Mouse (Mus musculus) limb, embryonic 12.5 days (tissue): ENCODE data around the gene Slc26a6. TPM values are rescaled to one million over a fixed set of nuclear protein-coding genes. Genes with fewer than 3 reads are reported as not detected.
A peak's percentile ranks its signal among the peaks of the same experiment; 100 is the strongest.

Experiments used
- ATAC-seq: fragments of 200-750 bp; cut with Nextera tagmentation; 2 replicates; pipeline ENCODE4 v1.8.0; 2017; ENCODE audit warnings: low read depth, moderate TSS enrichment; ENCODE audit not compliant: insufficient number of reproducible peaks, insufficient read depth, low FRiP score, low TSS enrichment
- H3K27ac ChIP-seq: fragments of 300-500 bp; sonication (generic); 2 replicates; pipeline ENCODE4 v1.5.1; 2016; ENCODE audit warnings: mild to moderate bottlenecking, moderate library complexity
- H3K27me3 ChIP-seq: fragments of 300-500 bp; sonication (generic); 2 replicates; pipeline ENCODE4 v1.6.1; 2016; ENCODE audit warnings: mild to moderate bottlenecking, moderate library complexity
- H3K36me3 ChIP-seq: fragments of 300-500 bp; sonication (generic); 2 replicates; pipeline ENCODE4 v1.6.1; 2016; ENCODE audit warnings: mild to moderate bottlenecking, moderate library complexity
- H3K4me1 ChIP-seq: fragments of 300-500 bp; sonication (generic); replicated peaks from 2 replicates; pipeline ENCODE4 v1.6.1; 2016
- H3K4me2 ChIP-seq: fragments of 300-500 bp; sonication (generic); 2 replicates; pipeline ENCODE4 v1.6.1; 2016; ENCODE audit warnings: mild to moderate bottlenecking, moderate library complexity
- H3K4me3 ChIP-seq: fragments of 300-500 bp; sonication (generic); replicated peaks from 2 replicates; pipeline ENCODE4 v1.5.1; 2016; ENCODE audit warnings: mild to moderate bottlenecking
- H3K9ac ChIP-seq: fragments of 300-500 bp; sonication (generic); replicated peaks from 2 replicates; pipeline ENCODE4 v1.6.1; 2016; ENCODE audit warnings: mild to moderate bottlenecking, moderate library complexity
- H3K9me3 ChIP-seq: fragments of 300-500 bp; sonication (generic); 2 replicates; pipeline ENCODE4 v1.6.1; 2016; ENCODE audit warnings: mild to moderate bottlenecking, moderate library complexity
- WGBS: fragments of 180-500 bp; shearing (Covaris S2); methylation state at CpG from one replicate; pipeline ENCODE4 v1.1.7; 2016; 5-methylcytosine and 5-hydroxymethylcytosine counted together
- polyA plus RNA-seq: library from polyadenylated mRNA; unstranded; fragments of >200 nt; fragmentation: Nextera tagmentation; extraction: Ambion mirVana; gene quantifications from 2 replicates; pipeline ENCODE4 v1.2.1, GENCODE M21; 2016

Slc26a6 gene
- polyA plus RNA-seq, 1 experiment from 2014 or later: 20.1 TPM

GRCm38 (mm10) chr9:108824144-108824685 is 28.9 kb upstream of the Slc26a6 start:
- Histone ChIP-seq H3K27me3 (peaks cover 75% of the 10 kb centered on the region), H3K4me2 (no peak overlapping the region), H3K27ac (no peak overlapping the region), H3K4me3 (no peak overlapping the region), H3K9ac (no peak overlapping the region), H3K4me1 (peaks cover 17% of the 10 kb centered on the region), H3K9me3 (no peaks in the 10 kb centered on the region), H3K36me3 (no peaks in the 10 kb centered on the region)
- 5% methylated on average over 25 of the region's 25 CpGs for WGBS
- ATAC-seq: no peak

- Histone ChIP-seq H3K4me3 (no peak overlapping the region), H3K4me2 (no peak overlapping the region), H3K27ac (no peak overlapping the region)
Measured at GRCm38 (mm10) chr9:108824755-108825413, 28.2 kb upstream of the Slc26a6 start.

GRCm38 (mm10) chr9:108825820-108826699 is 27.0 kb upstream of the Slc26a6 start, which contains the start of gene Celsr3:
Gene Celsr3 (plus strand): TSS chr9:108826320.
- Histone ChIP-seq H3K9me3 (no peaks in the 10 kb centered on the region), H3K27me3 (peaks cover 91% of the 10 kb centered on the region), H3K36me3 (no peaks in the 10 kb centered on the region), H3K9ac (no peak within 1 kb of the TSS), H3K4me2 (peak within 1 kb of the TSS; percentile 73), H3K27ac (no peak within 1 kb of the TSS), H3K4me1 (peaks cover 17% of the 10 kb centered on the region), H3K4me3 (peak within 1 kb of the TSS; percentile 45)
- 2% methylated on average over 63 of the region's 70 CpGs for WGBS
- ATAC-seq: 0 out of 2 replicates have a peak, but pooled peaks have one; percentile 27

More at GRCm38 (mm10) chr9:108824755-108825413, 28.2 kb upstream of the Slc26a6 start:
- under 1% methylated on average over 31 of the region's 31 CpGs for WGBS
- Histone ChIP-seq H3K9me3 (no peaks in the 10 kb centered on the region), H3K27me3 (peaks cover 81% of the 10 kb centered on the region), H3K9ac (no peak overlapping the region), H3K4me1 (peaks cover 17% of the 10 kb centered on the region), H3K36me3 (no peaks in the 10 kb centered on the region)
- no peak for ATAC-seq

DNA sequence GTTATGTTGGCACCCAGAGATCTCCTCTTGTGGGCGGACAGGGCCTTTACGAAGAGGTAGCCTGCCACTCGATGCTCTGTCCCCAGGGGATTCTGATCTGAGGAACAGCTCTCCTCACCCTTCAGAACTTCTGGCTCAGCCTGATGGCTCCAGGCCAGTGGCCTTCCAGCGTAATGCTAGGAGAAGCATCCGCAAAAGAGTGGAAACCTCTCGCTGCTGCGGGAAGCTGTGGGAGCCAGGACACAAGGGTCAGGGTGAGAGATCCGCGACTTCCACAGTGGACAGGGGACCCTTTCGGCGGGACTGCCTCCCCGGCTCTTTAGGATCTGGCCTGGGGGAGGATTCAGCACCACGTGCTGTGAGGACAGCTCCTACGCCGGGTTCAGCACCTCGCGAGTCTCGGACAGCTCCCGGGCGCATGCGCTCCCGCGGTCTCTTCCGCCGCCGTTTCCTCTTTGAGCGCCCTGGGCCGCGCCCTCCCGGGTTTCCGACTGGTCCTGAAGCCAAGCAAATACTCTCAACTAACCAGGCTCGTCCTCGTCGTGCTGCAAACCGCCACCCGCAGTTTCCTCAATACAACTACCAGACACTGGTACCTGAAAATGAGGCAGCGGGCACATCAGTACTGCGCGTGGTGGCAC is 26.3 kb upstream of the Slc26a6 start:
- H3K9me3 ChIP-seq: no peaks in the 10 kb centered on the region
- ATAC-seq: peak; percentile 24; the same call in 1 of the 2 replicates
- H3K36me3 ChIP-seq: no peaks in the 10 kb centered on the region
- peaks cover 22% of the 10 kb centered on the region for H3K4me1 ChIP-seq
- H3K9ac ChIP-seq: no peak overlapping the region
- peaks cover 97% of the 10 kb centered on the region for H3K27me3 ChIP-seq
- whole genome bisulfite sequencing: 2% methylated on average over 39 of the region's 39 CpGs
- peak overlapping the region; percentile 39 for H3K4me3 ChIP-seq
- no peak overlapping the region for H3K27ac ChIP-seq
- peak overlapping the region; percentile 64 for H3K4me2 ChIP-seq

DNA sequence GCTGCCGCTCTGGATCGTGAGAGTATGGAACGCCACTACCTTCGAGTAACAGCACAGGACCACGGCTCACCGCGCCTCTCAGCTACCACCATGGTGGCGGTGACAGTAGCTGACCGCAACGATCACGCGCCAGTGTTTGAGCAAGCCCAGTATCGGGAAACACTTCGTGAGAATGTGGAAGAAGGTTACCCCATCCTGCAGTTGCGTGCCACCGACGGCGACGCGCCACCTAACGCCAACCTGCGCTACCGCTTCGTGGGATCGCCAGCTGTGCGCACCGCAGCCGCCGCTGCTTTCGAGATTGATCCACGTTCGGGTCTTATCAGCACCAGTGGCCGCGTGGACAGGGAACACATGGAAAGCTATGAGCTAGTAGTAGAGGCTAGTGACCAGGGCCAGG is 25.6 kb upstream of the Slc26a6 start:
- H3K9ac ChIP-seq: no peak overlapping the region
- H3K4me3 ChIP-seq: peak overlapping the region; percentile 39
- no peaks in the 10 kb centered on the region for H3K9me3 ChIP-seq
- 15% methylated on average over 34 of the region's 34 CpGs for WGBS
- H3K36me3 ChIP-seq: no peaks in the 10 kb centered on the region
- peaks cover 99% of the 10 kb centered on the region for H3K27me3 ChIP-seq
- H3K27ac ChIP-seq: no peak overlapping the region
- ATAC-seq: peak; percentile 4; the same call in 1 of the 2 replicates
- peaks cover 27% of the 10 kb centered on the region for H3K4me1 ChIP-seq
- peak overlapping the region; percentile 64 for H3K4me2 ChIP-seq

GRCm38 (mm10) chr9:108827906-108828305 is 25.2 kb upstream of the Slc26a6 start:
- peak overlapping the region; percentile 64; the same call in 1 of the 2 replicates for H3K4me2 ChIP-seq
- no peak for ATAC-seq
- peaks cover 100% of the 10 kb centered on the region for H3K27me3 ChIP-seq
- H3K4me3 ChIP-seq: peak overlapping the region; percentile 39
- H3K27ac ChIP-seq: no peak overlapping the region
- H3K36me3 ChIP-seq: no peaks in the 10 kb centered on the region
- H3K4me1 ChIP-seq: peaks cover 27% of the 10 kb centered on the region
- WGBS: 63% methylated on average over 18 of the region's 18 CpGs
- H3K9me3 ChIP-seq: no peaks in the 10 kb centered on the region
- no peak overlapping the region for H3K9ac ChIP-seq

DNA sequence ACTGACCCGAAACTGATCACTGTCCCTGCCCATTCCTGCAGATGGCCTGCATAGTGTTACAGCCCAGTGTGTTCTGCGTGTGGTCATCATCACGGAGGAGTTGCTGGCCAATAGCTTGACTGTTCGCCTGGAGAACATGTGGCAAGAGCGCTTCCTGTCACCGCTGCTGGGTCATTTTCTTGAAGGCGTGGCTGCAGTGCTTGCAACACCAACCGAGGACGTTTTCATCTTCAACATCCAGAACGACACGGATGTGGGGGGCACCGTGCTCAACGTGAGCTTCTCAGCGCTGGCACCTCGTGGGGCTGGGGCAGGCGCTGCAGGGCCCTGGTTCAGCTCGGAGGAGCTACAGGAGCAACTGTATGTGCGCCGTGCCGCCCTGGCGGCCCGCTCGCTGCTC is 21.4 kb upstream of the Slc26a6 start:
- Histone ChIP-seq H3K4me3 (peak overlapping the region; percentile 49), H3K36me3 (no peaks in the 10 kb centered on the region), H3K4me1 (peaks cover 20% of the 10 kb centered on the region), H3K27ac (no peak overlapping the region), H3K9me3 (no peaks in the 10 kb centered on the region), H3K4me2 (peak overlapping the region; percentile 89), H3K9ac (no peak overlapping the region), H3K27me3 (peaks cover 84% of the 10 kb centered on the region)
- ATAC-seq: no peak
- 6% methylated on average over 23 of the region's 23 CpGs for WGBS

GRCm38 (mm10) chr9:108832390-108833108 is 20.5 kb upstream of the Slc26a6 start:
- ATAC-seq: peak; percentile 95
- WGBS: 6% methylated on average over 46 of the region's 46 CpGs
- no peaks in the 10 kb centered on the region for H3K36me3 ChIP-seq
- H3K4me1 ChIP-seq: peaks cover 13% of the 10 kb centered on the region
- H3K4me2 ChIP-seq: peak overlapping the region; percentile 89
- H3K27me3 ChIP-seq: peaks cover 75% of the 10 kb centered on the region
- H3K9me3 ChIP-seq: no peaks in the 10 kb centered on the region
- no peak overlapping the region for H3K27ac ChIP-seq
- H3K9ac ChIP-seq: no peak overlapping the region
- H3K4me3 ChIP-seq: peak overlapping the region; percentile 49

DNA sequence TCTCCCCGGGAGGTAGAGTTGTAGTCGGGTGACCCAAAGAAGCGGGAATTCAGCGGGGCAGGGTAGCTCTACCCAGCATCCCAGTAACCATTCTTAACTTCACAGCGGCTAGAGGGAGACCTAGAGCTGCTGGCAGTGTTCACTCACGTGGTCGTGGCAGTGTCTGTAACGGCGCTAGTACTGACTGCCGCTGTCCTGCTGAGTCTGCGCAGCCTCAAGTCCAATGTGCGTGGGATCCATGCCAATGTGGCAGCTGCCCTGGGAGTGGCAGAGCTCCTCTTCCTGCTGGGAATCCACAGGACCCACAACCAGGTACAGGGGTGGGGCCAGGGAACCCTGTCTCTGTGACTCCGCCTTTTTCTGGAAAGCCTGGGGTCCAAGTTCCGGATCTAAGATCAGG is 10.1 kb upstream of the Slc26a6 start:
- H3K27me3 ChIP-seq: peaks cover 32% of the 10 kb centered on the region
- 14% methylated on average over 14 of the region's 14 CpGs for WGBS
- no peaks in the 10 kb centered on the region for H3K36me3 ChIP-seq
- no peak overlapping the region for H3K9ac ChIP-seq
- 0 out of 2 replicates have a peak, but pooled peaks cover 3% of the 10 kb centered on the region for H3K4me1 ChIP-seq
- H3K27ac ChIP-seq: no peak overlapping the region
- 0 out of 2 replicates have a peak overlapping the region, but pooled peaks have one; percentile 2 for H3K4me3 ChIP-seq
- ATAC-seq: no peak; the same call in 1 of the 2 replicates
- H3K4me2 ChIP-seq: peak overlapping the region; percentile 37
- H3K9me3 ChIP-seq: no peaks in the 10 kb centered on the region

DNA sequence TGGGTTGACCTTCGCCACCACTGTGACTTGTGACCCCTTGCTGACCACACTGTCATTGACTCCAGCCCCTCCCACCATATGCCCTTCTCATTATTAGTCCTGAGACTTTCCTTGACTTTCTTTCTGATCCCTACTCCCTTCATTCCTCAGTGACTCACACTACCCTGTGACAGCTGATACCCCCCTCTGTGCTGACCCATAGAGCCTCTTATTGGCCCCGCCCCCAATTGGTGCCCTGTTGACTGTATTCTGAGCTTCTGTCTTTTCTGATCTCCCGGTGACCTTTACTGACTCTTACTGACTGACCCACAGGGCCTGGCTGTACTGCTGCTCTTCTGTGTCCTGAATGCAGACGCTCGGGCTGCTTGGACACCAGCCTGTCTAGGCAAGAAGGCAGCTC is 7.7 kb upstream of the Slc26a6 start:
- WGBS: 66% methylated on average over 5 of the region's 5 CpGs
- Histone ChIP-seq H3K4me1 (0 out of 2 replicates have a peak, but pooled peaks cover 3% of the 10 kb centered on the region), H3K27me3 (peaks cover 32% of the 10 kb centered on the region), H3K4me2 (no peak overlapping the region), H3K9me3 (no peaks in the 10 kb centered on the region), H3K9ac (no peak overlapping the region), H3K36me3 (no peaks in the 10 kb centered on the region), H3K27ac (no peak overlapping the region), H3K4me3 (no peak overlapping the region)
- no peak for ATAC-seq
